Mouse (Mus musculus) MEL (cell line): ENCODE measurements at regions not wholly inside any gene's neighbourhood (a gene's known extent, or its start where the extent isn't known, plus 50 kb on each side); places are given as distances from the start of the nearest gene placed in this dataset.

Experiments
- DNase-seq: peaks from one replicate; pipeline ENCODE4 v3.0.0; 2011; ENCODE audit warnings: low read depth, low spot score
- H3K27ac ChIP-seq: 2 replicates; pipeline ENCODE4 v1.5.1; 2012; ENCODE audit warnings: low read depth, mild to moderate bottlenecking, control low read depth, low read length, moderate library complexity; ENCODE audit not compliant: control insufficient read depth
- H3K27me3 ChIP-seq, 2 experiments: fragments of 150-350 bp in 1 of 2; sonication (generic) in 1 of 2; 2 replicates each; pipeline ENCODE4 v1.6.1; 2012; ENCODE audit warnings: low read length in 2 of 2, mild to moderate bottlenecking in 2 of 2, improper control_type of control experiment in 1 of 2, moderate library complexity in 1 of 2; ENCODE audit not compliant: insufficient read depth in 2 of 2, control insufficient read depth in 1 of 2
- H3K36me3 ChIP-seq, 2 experiments: 2 replicates each; pipeline ENCODE4 v1.6.1; 2012 to 2014; ENCODE audit warnings: low read length in 2 of 2, improper control_type of control experiment in 1 of 2, inconsistent platforms in 1 of 2, mild to moderate bottlenecking in 1 of 2; ENCODE audit not compliant: insufficient read depth in 2 of 2, control insufficient read depth in 1 of 2
- H3K4me1 ChIP-seq, 2 experiments: fragments of 150-350 bp in 1 of 2; sonication (generic) in 1 of 2; 2 replicates each; pipeline ENCODE4 v1.6.1; 2012; ENCODE audit warnings: low read length in 2 of 2, improper control_type of control experiment in 1 of 2, mild to moderate bottlenecking in 1 of 2; ENCODE audit not compliant: insufficient read depth in 2 of 2, control insufficient read depth in 1 of 2
- H3K4me3 ChIP-seq, 2 experiments: fragments of 150-350 bp in 1 of 2; sonication (generic) in 1 of 2; 2 replicates each; pipeline ENCODE4 v1.5.1; 2012; ENCODE audit warnings: low read depth in 2 of 2, low read length in 2 of 2, mild to moderate bottlenecking in 2 of 2, moderate library complexity in 2 of 2, control low read depth in 1 of 2, improper control_type of control experiment in 1 of 2; ENCODE audit not compliant: control insufficient read depth in 1 of 2, insufficient read depth in 1 of 2
- H3K79me2 ChIP-seq: 2 replicates; pipeline ENCODE4 v1.6.1; 2012; ENCODE audit warnings: mild to moderate bottlenecking, low read length, moderate library complexity; ENCODE audit not compliant: control insufficient read depth, poor library complexity, insufficient read depth
- H3K9ac ChIP-seq: 2 replicates; pipeline ENCODE4 v1.6.1; 2012; ENCODE audit warnings: low read depth, mild to moderate bottlenecking, control low read depth, low read length, moderate library complexity; ENCODE audit not compliant: control insufficient read depth, poor library complexity, severe bottlenecking
- H3K9me3 ChIP-seq: fragments of 150-350 bp; sonication (generic); replicated peaks from 2 replicates; pipeline ENCODE4 v1.6.1; 2012; ENCODE audit warnings: mild to moderate bottlenecking, low read length, improper control_type of control experiment, moderate library complexity; ENCODE audit not compliant: insufficient read depth
- BHLHE40 ChIP-seq: IDR thresholded peaks from 2 replicates; pipeline ENCODE4 v1.6.1; 2012; ENCODE audit warnings: low read depth, mild to moderate bottlenecking, inconsistent platforms, low read length, improper control_type of control experiment, borderline replicate concordance
- CHD1 ChIP-seq: IDR thresholded peaks from 2 replicates; pipeline ENCODE4 v1.6.1; 2012; ENCODE audit warnings: low read depth, mild to moderate bottlenecking, inconsistent platforms, low read length, improper control_type of control experiment
- CTCF ChIP-seq, 3 experiments: IDR thresholded peaks in 2 of 3; conservative IDR thresholded peaks in 1 of 3; 2 replicates each; pipeline ENCODE4 v1.5.1; 2011 to 2012; ENCODE audit warnings: low read length in 3 of 3, low read depth in 2 of 3, mild to moderate bottlenecking in 2 of 3, improper control_type of control experiment in 1 of 3, inconsistent platforms in 1 of 3, mixed read lengths in 1 of 3, moderate library complexity in 1 of 3; ENCODE audit not compliant: control insufficient read depth in 1 of 3, insufficient read depth in 1 of 3, poor library complexity in 1 of 3, severe bottlenecking in 1 of 3
- E2F4 ChIP-seq: IDR thresholded peaks from 2 replicates; pipeline ENCODE4 v1.6.1; 2011; ENCODE audit warnings: low read depth, low read length, improper control_type of control experiment, borderline replicate concordance
- ELF1 ChIP-seq: IDR thresholded peaks from 2 replicates; pipeline ENCODE4 v1.6.1; 2014; ENCODE audit warnings: low read depth, mild to moderate bottlenecking, inconsistent platforms, low read length, improper control_type of control experiment, moderate library complexity
- EP300 ChIP-seq, 2 experiments: IDR thresholded peaks; 2 replicates each; pipeline ENCODE4 v1.6.1; 2011; ENCODE audit warnings: improper control_type of control experiment in 2 of 2, low read length in 2 of 2, low read depth in 1 of 2, mild to moderate bottlenecking in 1 of 2
- ETS1 ChIP-seq: IDR thresholded peaks from 2 replicates; pipeline ENCODE4 v1.6.1; 2012; ENCODE audit warnings: low read depth, mild to moderate bottlenecking, inconsistent platforms, low read length, improper control_type of control experiment, moderate library complexity
- JUND ChIP-seq: IDR thresholded peaks from 2 replicates; pipeline ENCODE4 v1.6.1; 2011; ENCODE audit warnings: low read depth, mild to moderate bottlenecking, improper control_type of control experiment, low read length
- KAT2A ChIP-seq: conservative IDR thresholded peaks from 2 replicates; pipeline ENCODE4 v1.6.1; 2012; ENCODE audit warnings: low read depth, low read length, improper control_type of control experiment, inconsistent platforms
- MAX ChIP-seq: IDR thresholded peaks from 2 replicates; pipeline ENCODE4 v1.6.1; 2011; ENCODE audit warnings: low read length, improper control_type of control experiment
- MAZ ChIP-seq: IDR thresholded peaks from 2 replicates; pipeline ENCODE4 v1.6.1; 2012; ENCODE audit warnings: low read depth, mild to moderate bottlenecking, inconsistent platforms, low read length, improper control_type of control experiment
- MXI1 ChIP-seq: IDR thresholded peaks from 2 replicates; pipeline ENCODE4 v1.6.1; 2011; ENCODE audit warnings: mild to moderate bottlenecking, low read depth, low read length, improper control_type of control experiment
- POLR2A ChIP-seq, 2 experiments: IDR thresholded peaks; 2 replicates each; pipeline ENCODE4 v1.6.1; 2011 to 2012; ENCODE audit warnings: low read length in 2 of 2, mild to moderate bottlenecking in 2 of 2, control low read depth in 1 of 2, improper control_type of control experiment in 1 of 2, low read depth in 1 of 2, moderate library complexity in 1 of 2; ENCODE audit not compliant: control insufficient read depth in 1 of 2, insufficient read depth in 1 of 2, poor library complexity in 1 of 2
- SIN3A ChIP-seq: IDR thresholded peaks from 2 replicates; pipeline ENCODE4 v1.6.1; 2012; ENCODE audit warnings: low read length, improper control_type of control experiment, inconsistent platforms
- USF2 ChIP-seq, 2 experiments: IDR thresholded peaks; 2 replicates each; pipeline ENCODE4 v1.6.1; 2011 to 2012; ENCODE audit warnings: improper control_type of control experiment in 2 of 2, low read length in 2 of 2, borderline replicate concordance in 1 of 2, inconsistent platforms in 1 of 2, low read depth in 1 of 2, mild to moderate bottlenecking in 1 of 2; ENCODE audit not compliant: insufficient read depth in 1 of 2
- ZC3H11A ChIP-seq: IDR thresholded peaks from 2 replicates; pipeline ENCODE4 v1.6.1; 2012; ENCODE audit warnings: low read depth, mild to moderate bottlenecking, inconsistent platforms, low read length, improper control_type of control experiment
- ZMIZ1 ChIP-seq: IDR thresholded peaks from 2 replicates; pipeline ENCODE4 v1.6.1; 2012; ENCODE audit warnings: low read depth, mild to moderate bottlenecking, inconsistent platforms, low read length, improper control_type of control experiment, moderate library complexity
- ZNF384 ChIP-seq: IDR thresholded peaks from 2 replicates; pipeline ENCODE4 v1.6.1; 2012; ENCODE audit warnings: low read depth, mild to moderate bottlenecking, inconsistent platforms, low read length, improper control_type of control experiment

DNA sequence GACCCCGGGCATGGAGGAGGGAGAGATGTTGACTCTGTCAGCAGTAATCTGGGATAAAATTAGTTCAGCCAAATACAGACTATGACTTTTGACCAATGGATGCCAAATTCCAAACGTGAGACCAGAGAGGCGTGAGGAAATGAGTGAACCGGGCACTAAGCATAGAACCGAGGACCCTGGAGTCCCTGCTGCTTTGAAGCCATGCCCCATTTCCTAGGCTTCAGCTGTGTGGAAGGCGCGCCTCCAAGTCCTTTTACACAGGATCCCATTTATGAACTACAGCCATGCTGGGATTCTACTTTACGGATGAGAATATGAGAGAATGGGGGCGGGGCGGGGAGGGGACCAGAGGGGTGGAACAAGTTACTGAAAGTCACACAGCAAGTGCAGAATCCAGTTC is 155.8 kb downstream of the Utp6 start:
- TF ChIP-seq POLR2A (IDR thresholded peaks at IDR 0.05; ENCODE audit: control insufficient read depth in 1 of 2, insufficient read depth in 1 of 2, low read depth in 1 of 2, low read length in 2 of 2, poor library complexity in 1 of 2) (no peak), JUND (no peak), MAZ (no peak), KAT2A (no peak), MAX (no peak), ZMIZ1 (no peak), ZNF384 (no peak), SIN3A (no peak), USF2 (IDR thresholded peaks at IDR 0.05; ENCODE audit: borderline replicate concordance in 1 of 2, insufficient read depth in 1 of 2, low read depth in 1 of 2, low read length in 2 of 2) (no peak), MXI1 (no peak), CHD1 (no peak), E2F4 (no peak)
- H3K9me3 ChIP-seq, result no peaks in the 10 kb centered on the region
- H3K27me3 ChIP-seq, result peaks cover 4 to 11% of the 10 kb centered on the region in 2 experiments
- H3K36me3 ChIP-seq, result no peaks in the 10 kb centered on the region
- H3K79me2 ChIP-seq, result no peaks in the 10 kb centered on the region
- no peak overlapping the region for H3K9ac ChIP-seq
- H3K4me3 ChIP-seq, result no peak overlapping the region
- no peak for DNase-seq
- no peaks in the 10 kb centered on the region for H3K4me1 ChIP-seq
- H3K27ac ChIP-seq, result no peak overlapping the region

DNA sequence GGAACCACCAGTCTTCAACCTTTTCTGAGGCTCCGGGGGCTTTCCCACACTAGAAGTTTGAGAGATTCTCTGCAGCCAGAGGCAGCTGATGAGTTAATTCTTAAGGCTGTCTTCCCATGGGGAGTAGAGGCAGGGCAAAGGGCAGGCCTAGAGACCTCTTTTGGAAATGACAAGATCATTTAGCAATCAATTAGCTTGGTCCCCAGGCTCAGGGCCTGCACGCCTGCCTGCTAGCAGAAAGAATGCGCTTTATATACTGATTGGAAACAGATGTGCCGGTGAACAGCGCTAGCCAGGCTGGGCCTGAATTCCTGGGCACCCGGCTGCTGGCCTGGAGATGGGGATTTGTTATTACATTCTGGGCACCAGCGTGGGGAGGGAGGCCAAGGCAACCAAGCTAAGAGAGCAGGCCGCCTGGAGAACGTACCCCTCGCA is 156.2 kb downstream of the Utp6 start:
- Histone ChIP-seq H3K27me3 (peaks cover 4 to 11% of the 10 kb centered on the region in 2 experiments), H3K4me1 (no peaks in the 10 kb centered on the region)

More for the DNA sequence above, 156.2 kb downstream of the Utp6 start:
- Histone ChIP-seq H3K9ac (no peak overlapping the region), H3K79me2 (no peaks in the 10 kb centered on the region), H3K9me3 (no peaks in the 10 kb centered on the region), H3K27ac (no peak overlapping the region), H3K36me3 (no peaks in the 10 kb centered on the region), H3K4me3 (no peak overlapping the region)
- TF ChIP-seq ETS1 (no peak), BHLHE40 (no peak), ELF1 (no peak), ZMIZ1 (no peak), EP300 (IDR thresholded peaks at IDR 0.05; ENCODE audit: low read depth in 1 of 2, low read length in 2 of 2) (no peak), USF2 (IDR thresholded peaks at IDR 0.05; ENCODE audit: borderline replicate concordance in 1 of 2, insufficient read depth in 1 of 2, low read depth in 1 of 2, low read length in 2 of 2) (no peak), MXI1 (no peak), MAZ (no peak), E2F4 (no peak), CTCF (IDR thresholded peaks at IDR 0.05 in 2 of 3, conservative IDR thresholded peaks at IDR 0.05 in 1 of 3; ENCODE audit: control insufficient read depth in 1 of 3, insufficient read depth in 1 of 3, low read depth in 2 of 3, low read length in 3 of 3, poor library complexity in 1 of 3, severe bottlenecking in 1 of 3) (no peak), ZC3H11A (no peak)
- no peak for DNase-seq
